Mouse (Mus musculus) liver, embryonic 14.5 days (tissue): ENCODE measurements around the gene Slc16a9. TPM values are rescaled to one million over a fixed set of nuclear protein-coding genes. Genes with fewer than 3 reads are reported as not detected.

Source experiments
- ATAC-seq: fragments of 200-750 bp; cut with Nextera tagmentation; 2 replicates; pipeline ENCODE4 v1.8.0; 2017; ENCODE audit warnings: moderate number of reproducible peaks, mild to moderate bottlenecking, moderate library complexity; ENCODE audit not compliant: insufficient read depth
- DNase-seq, 3 experiments: peaks; one replicate each; pipeline ENCODE4 v3.0.0-alpha.2; 2012 to 2013; ENCODE audit warnings: low read depth in 3 of 3, low spot score in 3 of 3
- H3K27ac ChIP-seq: fragments of 300-500 bp; sonication (generic); 2 replicates; pipeline ENCODE4 v1.5.1; 2014; ENCODE audit warnings: moderate library complexity, mild to moderate bottlenecking, control low read depth, inconsistent platforms
- H3K27me3 ChIP-seq: fragments of 300-500 bp; sonication (generic); 2 replicates; pipeline ENCODE4 v1.6.1; 2014; ENCODE audit warnings: mild to moderate bottlenecking, low read length, moderate library complexity; ENCODE audit not compliant: control insufficient read depth, insufficient read depth
- H3K36me3 ChIP-seq: fragments of 300-500 bp; sonication (generic); replicated peaks from 2 replicates; pipeline ENCODE4 v1.6.1; 2014; ENCODE audit warnings: low read depth; ENCODE audit not compliant: control insufficient read depth, insufficient read depth
- H3K4me1 ChIP-seq, 2 experiments: fragments of 200-500 bp in 1 of 2; fragments of 300-500 bp in 1 of 2; sonication (generic) in 1 of 2; replicated peaks; 2 replicates each; pipeline ENCODE4 v1.6.1; 2012 to 2014; ENCODE audit warnings: antibody characterized with exemption in 1 of 2, inconsistent platforms in 1 of 2, low read length in 1 of 2; ENCODE audit not compliant: control insufficient read depth in 2 of 2, insufficient read depth in 2 of 2
- H3K4me2 ChIP-seq: fragments of 300-500 bp; sonication (generic); 2 replicates; pipeline ENCODE4 v1.6.1; 2014; ENCODE audit warnings: low read depth, mild to moderate bottlenecking, control low read depth, moderate library complexity
- H3K4me3 ChIP-seq, 2 experiments: fragments of 200-500 bp in 1 of 2; fragments of 300-500 bp in 1 of 2; sonication (generic) in 1 of 2; 2 replicates each; pipeline ENCODE4 v1.5.1; 2012 to 2014; ENCODE audit warnings: low read depth in 2 of 2, low read length in 2 of 2, mild to moderate bottlenecking in 2 of 2, control low read depth in 1 of 2, inconsistent platforms in 1 of 2, moderate library complexity in 1 of 2; ENCODE audit not compliant: insufficient read depth in 1 of 2
- H3K9ac ChIP-seq: fragments of 300-500 bp; sonication (generic); replicated peaks from 2 replicates; pipeline ENCODE4 v1.6.1; 2014; ENCODE audit warnings: mild to moderate bottlenecking, control low read depth, moderate library complexity
- H3K9me3 ChIP-seq: fragments of 300-500 bp; sonication (generic); 2 replicates; pipeline ENCODE4 v1.6.1; 2016; ENCODE audit warnings: low read length, mixed read lengths; ENCODE audit not compliant: control insufficient read depth
- CTCF ChIP-seq: IDR thresholded peaks from 2 replicates; pipeline ENCODE4 v1.5.1; 2016; ENCODE audit warnings: antibody characterized with exemption, low read depth, control low read depth
- EP300 ChIP-seq: IDR thresholded peaks from 2 replicates; pipeline ENCODE4 v1.6.1; 2016; ENCODE audit warnings: antibody characterized with exemption, low read depth
- WGBS: fragments of 180-500 bp; shearing (Covaris S2); extraction: QIAGEN DNeasy Blood & Tissue Kit; methylation state at CpG from one replicate; pipeline ENCODE4 v1.1.7; 2014; ENCODE audit not compliant: insufficient replicate concordance; 5-methylcytosine and 5-hydroxymethylcytosine counted together
- polyA plus RNA-seq, 2 experiments: library from polyadenylated mRNA; depleted of rRNA in 1 of 2; stranded (reverse) in 1 of 2; unstranded in 1 of 2; fragments of >200 nt; fragmentation: Nextera tagmentation in 1 of 2; extraction: Ambion mirVana in 1 of 2; gene quantifications; 2 replicates each; pipeline versions ENCODE4 v1.2.1 to v1.2.3; 2012 to 2014

Slc16a9 gene
- polyA plus RNA-seq, 2 experiments: 0.27 to 0.39 TPM

GRCm38 (mm10) chr10:70198012-70198411, 46.9 kb upstream of the Slc16a9 start:
- DNase-seq (no peak), ATAC-seq (no peak)
- H3K4me3 ChIP-seq: no peak overlapping the region
- TF ChIP-seq CTCF (no peak), EP300 (no peak)
- 56% methylated on average over 6 of the region's 6 CpGs for WGBS
- no peaks in the 10 kb centered on the region for H3K27me3 ChIP-seq
- H3K9me3 ChIP-seq: no peaks in the 10 kb centered on the region
- H3K36me3 ChIP-seq: no peaks in the 10 kb centered on the region
- no peak overlapping the region for H3K27ac ChIP-seq
- H3K4me1 ChIP-seq: peaks cover 0 to 18% of the 10 kb centered on the region in 2 experiments; a peak in 2 of 4 replicates
- no peak overlapping the region for H3K4me2 ChIP-seq
- no peak overlapping the region for H3K9ac ChIP-seq

GRCm38 (mm10) chr10:70198951-70199463, 45.9 kb upstream of the Slc16a9 start:
- Histone ChIP-seq H3K9ac (no peak overlapping the region), H3K27ac (no peak overlapping the region), H3K4me2 (no peak overlapping the region), H3K9me3 (no peaks in the 10 kb centered on the region), H3K36me3 (no peaks in the 10 kb centered on the region), H3K4me1 (peaks cover 0 to 17% of the 10 kb centered on the region in 2 experiments; a peak in 2 of 4 replicates), H3K4me3 (no peak overlapping the region), H3K27me3 (no peaks in the 10 kb centered on the region)
- no peak for TF ChIP-seq EP300
- TF ChIP-seq CTCF: no peak
- DNase-seq (no peak), ATAC-seq (no peak)
- 70% methylated on average over 7 of the region's 7 CpGs for WGBS

- peaks cover 0 to 16% of the 10 kb centered on the region in 2 experiments; a peak in 2 of 4 replicates for H3K4me1 ChIP-seq
- no peaks in the 10 kb centered on the region for H3K9me3 ChIP-seq
- no peaks in the 10 kb centered on the region for H3K27me3 ChIP-seq
- no peak for DNase-seq
- TF ChIP-seq EP300 (no peak), CTCF (no peak)
- H3K27ac ChIP-seq: no peak overlapping the region
- no peak for ATAC-seq
- WGBS: 46% methylated on average over 6 of the region's 6 CpGs
- no peak overlapping the region for H3K4me2 ChIP-seq
- no peaks in the 10 kb centered on the region for H3K36me3 ChIP-seq
- H3K9ac ChIP-seq: no peak overlapping the region
- H3K4me3 ChIP-seq: no peak overlapping the region
These were observed 45.3 kb upstream of the Slc16a9 start for GRCm38 (mm10) chr10:70199466-70200210.

- WGBS: 34% methylated on average over 12 of the region's 12 CpGs
- DNase-seq: no peak
These were observed 43.9 kb upstream of the Slc16a9 start for GRCm38 (mm10) chr10:70200889-70201500.

More at GRCm38 (mm10) chr10:70200889-70201500, 43.9 kb upstream of the Slc16a9 start:
- H3K4me3 ChIP-seq: no peak overlapping the region
- H3K27me3 ChIP-seq: no peaks in the 10 kb centered on the region
- no peak overlapping the region for H3K9ac ChIP-seq
- peaks cover 0 to 5% of the 10 kb centered on the region in 2 experiments; a peak in 1 of 4 replicates for H3K4me1 ChIP-seq
- no peaks in the 10 kb centered on the region for H3K9me3 ChIP-seq
- H3K4me2 ChIP-seq: no peak overlapping the region
- H3K27ac ChIP-seq: no peak overlapping the region
- TF ChIP-seq CTCF (no peak), EP300 (no peak)
- no peak for ATAC-seq
- no peaks in the 10 kb centered on the region for H3K36me3 ChIP-seq
